Mouse (Mus musculus) G1E (cell line): ENCODE data around the gene Ccdc85c. TPM values are rescaled to one million over a fixed set of nuclear protein-coding genes. Genes with fewer than 3 reads are reported as not detected.
A peak's percentile ranks its signal among the peaks of the same experiment; 100 is the strongest.

Source experiments
- ATAC-seq: 2 replicates; pipeline ENCODE4 v1.8.0; 2016; ENCODE audit warnings: mild to moderate bottlenecking; ENCODE audit not compliant: insufficient number of reproducible peaks, poor library complexity, low FRiP score, severe bottlenecking; ENCODE audit errors: extremely low read depth
- DNase-seq: peaks from one replicate; pipeline ENCODE4 v3.0.0; 2012; ENCODE audit warnings: low spot score
- H3K27me3 ChIP-seq: 2 replicates; pipeline ENCODE4 v1.6.1; 2012; ENCODE audit warnings: mild to moderate bottlenecking, low read length, inconsistent platforms; ENCODE audit not compliant: insufficient read depth
- H3K36me3 ChIP-seq: replicated peaks from 2 replicates; pipeline ENCODE3; 2012; ENCODE audit warnings: mild to moderate bottlenecking, inconsistent platforms
- H3K4me1 ChIP-seq: 2 replicates; pipeline ENCODE4 v1.6.1; 2012; ENCODE audit warnings: low read depth, low read length, inconsistent platforms, mixed read lengths; ENCODE audit not compliant: insufficient read depth
- H3K4me3 ChIP-seq: 2 replicates; pipeline ENCODE4 v1.5.1; 2012; ENCODE audit warnings: low read depth, mild to moderate bottlenecking, inconsistent platforms, low read length, moderate library complexity, mixed read lengths
- H3K9me3 ChIP-seq: replicated peaks from 2 replicates; pipeline ENCODE4 v1.6.1; 2012; ENCODE audit warnings: inconsistent platforms
- CTCF ChIP-seq: IDR thresholded peaks from 2 replicates; pipeline ENCODE4 v1.5.1; 2012; ENCODE audit warnings: low read depth, low read length, inconsistent platforms, mixed read lengths
- GATA1 ChIP-seq: IDR thresholded peaks from 2 replicates; pipeline ENCODE4 v1.6.1; 2012; ENCODE audit warnings: borderline replicate concordance, low read length, inconsistent platforms, mixed read lengths
- GATA2 ChIP-seq: IDR thresholded peaks from 2 replicates; pipeline ENCODE4 v1.6.1; 2012; ENCODE audit warnings: low read depth, low read length, inconsistent platforms, borderline replicate concordance
- POLR2AphosphoS5 ChIP-seq: IDR thresholded peaks from 2 replicates; pipeline ENCODE4 v1.6.1; 2012; ENCODE audit warnings: low read depth, low read length, inconsistent platforms; ENCODE audit not compliant: insufficient replicate concordance
- TAL1 ChIP-seq: conservative IDR thresholded peaks from 2 replicates; pipeline ENCODE4 v1.6.1; 2012; ENCODE audit warnings: low read depth, low read length, inconsistent platforms, mixed read lengths
- polyA plus RNA-seq: library from polyadenylated mRNA; stranded (reverse); fragments of >175 nt; gene quantifications from 2 replicates; pipeline ENCODE4 v1.2.3, GENCODE M21; 2012
- total RNA-seq, 2 experiments: library from RNA; stranded (forward) in 1 of 2; stranded (reverse) in 1 of 2; fragments of 200-1000 nt in 1 of 2; fragments of >200 nt in 1 of 2; fragmentation: Nextera tagmentation in 1 of 2; gene quantifications; 2 replicates each; pipeline ENCODE4 v1.2.3; 2014 to 2017

The Ccdc85c gene
- total and polyA plus RNA-seq, 3 experiments = 0.05 TPM; not detected in 2

DNA sequence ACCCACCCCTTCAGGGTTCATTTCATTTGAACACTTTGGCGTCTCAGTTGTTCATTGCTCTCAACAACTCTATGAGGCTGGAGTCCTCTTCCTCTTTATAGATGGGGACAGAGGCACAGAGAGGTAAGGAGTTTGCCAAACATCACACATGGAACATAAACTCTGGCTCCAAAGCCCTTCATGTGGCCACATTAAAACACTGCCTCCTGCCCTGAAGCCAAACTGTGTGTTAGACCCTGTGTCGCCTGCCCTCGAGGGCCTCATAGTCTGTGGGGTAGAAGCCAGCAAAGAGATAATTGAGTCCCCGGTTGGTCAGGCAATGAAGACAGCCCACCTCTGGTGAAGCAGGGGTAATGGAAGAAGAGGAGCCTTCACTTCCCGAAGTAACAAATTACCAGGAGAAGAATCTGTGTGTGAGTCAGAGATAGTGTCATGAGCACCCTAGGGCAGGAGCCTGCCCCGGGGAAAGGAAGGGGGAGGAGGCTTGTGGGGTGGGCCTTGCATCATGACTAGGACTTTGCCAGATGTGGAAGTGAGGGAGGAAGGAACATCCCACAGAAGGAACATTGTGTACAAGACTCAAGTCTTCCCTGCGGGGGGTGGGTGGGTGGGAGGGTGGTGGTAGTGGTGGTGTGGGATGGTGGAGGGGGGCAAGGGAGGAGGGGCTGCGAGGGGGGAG, 34.0 kb upstream of the Ccdc85c start:
- no peaks in the 10 kb centered on the region for H3K4me1 ChIP-seq
- no peak overlapping the region for H3K4me3 ChIP-seq
- ATAC-seq (no peak), DNase-seq (no peak)
- H3K27me3 ChIP-seq = peaks cover 5% of the 10 kb centered on the region; the same call in 1 of the 2 replicates
- no peak for TF ChIP-seq POLR2AphosphoS5
- no peak for TF ChIP-seq CTCF
- TF ChIP-seq TAL1 = no peak
- TF ChIP-seq GATA2 = no peak
- TF ChIP-seq GATA1 = no peak
- H3K9me3 ChIP-seq = peaks cover 97% of the 10 kb centered on the region
- H3K36me3 ChIP-seq = no peaks in the 10 kb centered on the region

DNA sequence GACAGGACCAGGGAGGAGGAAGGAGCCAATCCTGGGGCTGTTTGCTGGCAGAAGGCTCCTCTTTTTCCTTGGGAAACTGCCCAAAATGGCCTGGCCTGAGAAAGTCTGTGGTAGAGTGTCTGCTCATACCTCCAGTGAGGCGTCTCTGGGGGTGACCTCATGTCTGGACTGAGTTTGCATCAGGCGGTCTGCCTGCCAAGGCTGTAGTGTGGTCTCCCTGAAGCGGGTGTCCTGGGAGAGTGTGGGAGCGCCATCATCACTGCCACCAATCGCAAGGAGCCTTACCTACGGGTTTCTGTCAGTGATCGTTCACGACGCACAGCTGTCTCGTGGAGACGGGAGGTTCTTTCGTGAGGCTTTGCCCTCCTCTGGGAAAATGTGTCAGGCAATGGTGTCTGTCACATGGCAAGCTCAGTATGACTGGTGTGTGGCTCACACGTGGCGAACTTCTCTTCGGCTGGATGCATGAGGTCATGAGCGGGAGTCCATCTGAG, 33.2 kb upstream of the Ccdc85c start:
- no peaks in the 10 kb centered on the region for H3K36me3 ChIP-seq
- DNase-seq = no peak
- no peak overlapping the region; the same call in 1 of the 2 replicates for H3K4me3 ChIP-seq
- H3K4me1 ChIP-seq = no peaks in the 10 kb centered on the region
- TF ChIP-seq GATA1 (no peak), POLR2AphosphoS5 (no peak), GATA2 (no peak), CTCF (no peak), TAL1 (no peak)
- peaks cover 96% of the 10 kb centered on the region for H3K9me3 ChIP-seq
- no peak for ATAC-seq
- H3K27me3 ChIP-seq = peaks cover 5% of the 10 kb centered on the region; the same call in 1 of the 2 replicates

- Histone ChIP-seq H3K9me3 (peaks cover 93% of the 10 kb centered on the region), H3K4me1 (no peaks in the 10 kb centered on the region), H3K36me3 (no peaks in the 10 kb centered on the region), H3K4me3 (no peak overlapping the region), H3K27me3 (peaks cover 5% of the 10 kb centered on the region; the same call in 1 of the 2 replicates)
- ATAC-seq (no peak), DNase-seq (no peak)
- TF ChIP-seq GATA1 (no peak), CTCF (no peak), GATA2 (no peak), POLR2AphosphoS5 (no peak), TAL1 (no peak)
These were observed 32.3 kb upstream of the Ccdc85c start for GRCm38 (mm10) chr12:108307553-108307952.

- H3K27me3 ChIP-seq = no peaks in the 10 kb centered on the region; the same call in 1 of the 2 replicates
- ATAC-seq = no peak
- peaks cover 88% of the 10 kb centered on the region for H3K9me3 ChIP-seq
- H3K4me3 ChIP-seq = peak within 1 kb of the TSS; percentile 11; the same call in 1 of the 2 replicates
- no peak for DNase-seq
- no peaks in the 10 kb centered on the region for H3K36me3 ChIP-seq
- H3K4me1 ChIP-seq = no peaks in the 10 kb centered on the region
- TF ChIP-seq CTCF = no peak
- no peak for TF ChIP-seq POLR2AphosphoS5
- no peak for TF ChIP-seq TAL1
- TF ChIP-seq GATA1 = no peak
- TF ChIP-seq GATA2 = no peak
These were observed 30.9 kb upstream of the Ccdc85c start, which contains the start of gene Hhipl1 for GRCm38 (mm10) chr12:108305812-108306794. Gene Hhipl1 (plus strand): TSS chr12:108306270.

- Histone ChIP-seq H3K9me3 (peaks cover 85% of the 10 kb centered on the region), H3K27me3 (no peaks in the 10 kb centered on the region; the same call in 1 of the 2 replicates), H3K4me1 (no peaks in the 10 kb centered on the region), H3K36me3 (no peaks in the 10 kb centered on the region), H3K4me3 (no peak overlapping the region)
- ATAC-seq (no peak), DNase-seq (no peak)
- TF ChIP-seq POLR2AphosphoS5 = no peak
- TF ChIP-seq GATA2 = no peak
- TF ChIP-seq CTCF = no peak
- no peak for TF ChIP-seq GATA1
- no peak for TF ChIP-seq TAL1
These were observed 29.9 kb upstream of the Ccdc85c start for GRCm38 (mm10) chr12:108305172-108305571.
